Mouse (Mus musculus) stomach, embryonic 16.5 days (tissue): ENCODE data around the gene Cmpk1. TPM values are rescaled to one million over a fixed set of nuclear protein-coding genes. Genes with fewer than 3 reads are reported as not detected.

Experiments
- ATAC-seq: fragments of 200-750 bp; cut with Nextera tagmentation; 2 replicates; pipeline ENCODE4 v1.8.0; 2017; ENCODE audit warnings: moderate number of reproducible peaks, moderate TSS enrichment; ENCODE audit not compliant: insufficient read depth, low FRiP score
- H3K27ac ChIP-seq: fragments of 300-500 bp; sonication (generic); 2 replicates; pipeline ENCODE4 v1.5.1; 2014; ENCODE audit warnings: low read length
- H3K27me3 ChIP-seq: fragments of 300-500 bp; sonication (generic); 2 replicates; pipeline ENCODE4 v1.6.1; 2014; ENCODE audit warnings: low read length, control low read depth, mixed read lengths; ENCODE audit not compliant: control insufficient read depth, insufficient read depth
- H3K36me3 ChIP-seq: fragments of 300-500 bp; sonication (generic); 2 replicates; pipeline ENCODE4 v1.6.1; 2014; ENCODE audit warnings: low read length; ENCODE audit not compliant: control insufficient read depth, insufficient read depth
- H3K4me1 ChIP-seq: fragments of 300-500 bp; sonication (generic); 2 replicates; pipeline ENCODE4 v1.6.1; 2014; ENCODE audit warnings: low read length, control low read depth, mixed read lengths; ENCODE audit not compliant: control insufficient read depth, insufficient read depth
- H3K4me2 ChIP-seq: fragments of 300-500 bp; sonication (generic); 2 replicates; pipeline ENCODE4 v1.6.1; 2014; ENCODE audit warnings: low read depth, low read length, mixed read lengths
- H3K4me3 ChIP-seq: fragments of 300-500 bp; sonication (generic); replicated peaks from 2 replicates; pipeline ENCODE4 v1.5.1; 2014; ENCODE audit warnings: mild to moderate bottlenecking, low read length
- H3K9ac ChIP-seq: fragments of 300-500 bp; sonication (generic); 2 replicates; pipeline ENCODE4 v1.6.1; 2014; ENCODE audit warnings: low read length
- H3K9me3 ChIP-seq: fragments of 300-500 bp; sonication (generic); replicated peaks from 2 replicates; pipeline ENCODE4 v1.6.1; 2016; ENCODE audit warnings: low read length, control low read depth; ENCODE audit not compliant: control insufficient read depth
- WGBS: fragments of 180-500 bp; shearing (Covaris S2); extraction: QIAGEN DNeasy Blood & Tissue Kit; methylation state at CpG from one replicate; pipeline ENCODE4 v1.1.7; 2014; 5-methylcytosine and 5-hydroxymethylcytosine counted together
- polyA plus RNA-seq: library from polyadenylated mRNA; unstranded; fragments of >200 nt; fragmentation: Nextera tagmentation; extraction: Ambion mirVana; gene quantifications from 2 replicates; pipeline ENCODE4 v1.2.1, GENCODE M21; 2015

Cmpk1 gene
- polyA plus RNA-seq, 1 experiment from 2014 or later, result 123 TPM

DNA sequence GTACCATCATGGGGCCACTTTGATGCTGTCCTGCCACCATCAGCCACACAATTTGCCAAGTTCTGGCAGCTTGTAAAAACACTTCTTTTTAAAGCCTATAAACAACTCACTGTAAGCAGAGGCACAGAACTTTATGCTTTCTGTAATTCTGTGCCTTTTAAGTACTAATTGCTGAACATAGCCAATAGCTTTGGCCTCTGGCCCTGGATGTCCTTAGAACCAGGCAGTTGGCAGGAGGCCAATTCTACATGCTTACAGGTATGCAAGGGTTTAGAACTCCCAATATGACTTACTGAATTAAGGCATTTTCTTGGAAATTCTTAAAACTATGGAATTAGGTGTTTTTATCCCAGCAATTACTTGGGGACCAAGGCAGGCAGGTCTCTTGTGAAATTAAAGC is 29.6 kb downstream of the Cmpk1 start:
- no peak overlapping the region for H3K27ac ChIP-seq
- 0 out of 2 replicates have a peak, but pooled peaks cover 3% of the 10 kb centered on the region for H3K36me3 ChIP-seq
- no peak overlapping the region for H3K4me3 ChIP-seq
- no peak overlapping the region for H3K4me2 ChIP-seq
- no peak for ATAC-seq
- H3K9me3 ChIP-seq, result no peaks in the 10 kb centered on the region
- no peaks in the 10 kb centered on the region for H3K4me1 ChIP-seq
- no peak overlapping the region for H3K9ac ChIP-seq
- no peaks in the 10 kb centered on the region for H3K27me3 ChIP-seq

DNA sequence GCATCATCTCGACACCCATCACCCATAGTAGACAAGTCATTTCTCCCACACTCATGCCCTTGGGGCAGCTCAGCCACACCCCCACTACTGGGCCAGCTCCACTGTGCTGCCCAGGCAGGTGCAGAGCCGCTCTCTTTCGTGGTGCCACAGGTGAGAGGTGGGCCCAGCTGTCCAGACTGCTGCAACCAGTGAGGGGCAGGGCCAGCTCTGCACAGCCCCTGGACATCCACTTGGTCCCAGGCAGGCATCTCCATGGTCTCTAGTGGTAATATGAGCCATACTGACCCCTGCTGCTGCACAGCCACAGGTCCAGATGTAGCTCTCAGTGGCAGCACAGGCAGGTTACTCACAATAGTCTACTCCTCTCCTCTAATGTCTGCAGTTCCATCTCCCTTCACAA is 33.9 kb downstream of the Cmpk1 start:
- Histone ChIP-seq H3K4me1 (no peaks in the 10 kb centered on the region), H3K4me2 (no peak overlapping the region), H3K36me3 (no peaks in the 10 kb centered on the region), H3K4me3 (no peak overlapping the region), H3K9ac (no peak overlapping the region), H3K27ac (no peak overlapping the region), H3K9me3 (no peaks in the 10 kb centered on the region), H3K27me3 (no peaks in the 10 kb centered on the region)
- 86% methylated on average over 3 of the region's 3 CpGs for WGBS
- peak; percentile 25; the same call in 1 of the 2 replicates for ATAC-seq

DNA sequence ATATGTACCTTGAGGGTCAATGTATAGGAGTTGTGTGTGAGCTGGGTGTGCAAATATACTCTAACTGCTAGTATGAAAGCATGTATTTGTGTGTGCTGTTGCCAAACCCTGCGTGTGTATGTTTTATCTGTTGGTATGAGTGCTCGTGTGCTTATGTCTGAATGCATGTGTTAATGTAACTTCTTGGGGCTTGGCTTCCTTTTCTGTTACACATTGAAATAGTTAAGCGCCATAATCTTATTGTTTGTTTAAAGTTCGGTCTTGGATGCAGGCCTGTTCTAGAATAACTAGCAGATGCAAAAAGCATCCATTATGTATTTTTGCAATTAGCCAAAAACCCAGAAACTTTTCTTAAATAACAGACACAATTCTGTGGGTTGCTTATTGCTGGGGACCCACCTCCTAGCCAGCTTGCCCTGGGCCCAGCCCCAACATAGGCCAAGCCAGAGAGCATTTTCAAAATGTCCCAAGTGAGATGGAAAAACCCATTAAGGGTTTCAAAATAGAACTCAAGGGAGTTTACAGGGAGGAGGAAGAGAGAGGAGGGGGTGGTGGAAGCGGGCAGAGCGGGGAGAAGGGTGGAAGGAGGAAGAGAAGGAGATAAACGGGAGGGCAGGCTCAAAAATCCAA is 39.1 kb downstream of the Cmpk1 start:
- H3K4me1 ChIP-seq, result no peaks in the 10 kb centered on the region
- no peak overlapping the region for H3K9ac ChIP-seq
- H3K4me2 ChIP-seq, result no peak overlapping the region
- 53% methylated on average over 7 of the region's 7 CpGs for WGBS
- H3K27me3 ChIP-seq, result peaks cover 7% of the 10 kb centered on the region
- H3K9me3 ChIP-seq, result no peaks in the 10 kb centered on the region
- H3K36me3 ChIP-seq, result no peaks in the 10 kb centered on the region
- H3K27ac ChIP-seq, result no peak overlapping the region
- ATAC-seq, result no peak
- no peak overlapping the region for H3K4me3 ChIP-seq

DNA sequence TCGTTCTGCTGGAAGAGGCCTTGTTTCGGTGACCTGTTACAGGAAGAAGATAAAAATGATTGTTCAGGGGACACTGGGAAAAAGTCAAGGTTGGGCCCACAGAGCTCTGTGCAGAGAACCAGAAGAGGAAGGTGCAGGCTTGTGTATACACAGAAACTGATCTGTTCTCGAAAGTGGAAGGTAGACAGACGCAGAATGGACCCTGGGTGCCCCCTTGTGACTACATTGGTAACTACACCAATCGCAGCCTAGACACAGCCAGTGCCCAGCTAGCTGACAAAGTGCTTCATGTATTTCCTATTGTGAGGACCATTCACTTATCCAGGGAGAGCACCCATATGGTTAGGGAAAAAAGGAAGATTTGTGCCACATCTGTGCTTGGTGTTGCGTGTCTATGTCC is 39.6 kb downstream of the Cmpk1 start:
- Histone ChIP-seq H3K27me3 (peaks cover 7% of the 10 kb centered on the region), H3K4me2 (no peak overlapping the region), H3K4me3 (no peak overlapping the region), H3K4me1 (no peaks in the 10 kb centered on the region), H3K27ac (no peak overlapping the region), H3K36me3 (no peaks in the 10 kb centered on the region), H3K9me3 (no peaks in the 10 kb centered on the region), H3K9ac (no peak overlapping the region)
- WGBS, result 17% methylated on average over 6 of the region's 6 CpGs
- peak; percentile 70; the same call in 1 of the 2 replicates for ATAC-seq

DNA sequence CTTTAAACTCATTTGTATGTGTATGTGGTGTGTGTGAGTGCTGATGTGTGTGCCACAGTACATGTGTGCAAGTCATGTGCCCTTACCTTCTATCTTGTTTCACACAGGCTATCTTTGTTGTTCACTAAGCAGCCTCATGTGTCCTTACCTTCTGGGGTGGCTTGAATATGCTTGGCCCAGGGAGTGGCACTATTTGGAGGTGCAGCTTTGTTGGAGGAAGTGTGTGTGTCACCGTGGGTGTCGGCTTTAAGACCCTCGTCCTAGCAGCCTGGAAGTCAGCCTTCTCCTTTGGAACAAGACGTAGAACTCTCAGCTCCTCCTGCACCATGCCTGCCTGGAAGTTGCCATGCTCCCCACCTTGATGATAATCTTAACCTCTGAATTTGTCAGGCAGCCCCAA is 40.6 kb downstream of the Cmpk1 start:
- Histone ChIP-seq H3K4me1 (no peaks in the 10 kb centered on the region), H3K27me3 (peaks cover 7% of the 10 kb centered on the region), H3K4me2 (no peak overlapping the region), H3K36me3 (no peaks in the 10 kb centered on the region), H3K9me3 (no peaks in the 10 kb centered on the region), H3K27ac (no peak overlapping the region), H3K9ac (no peak overlapping the region), H3K4me3 (no peak overlapping the region)
- ATAC-seq, result no peak
- WGBS, result 79% methylated on average over 4 of the region's 4 CpGs

DNA sequence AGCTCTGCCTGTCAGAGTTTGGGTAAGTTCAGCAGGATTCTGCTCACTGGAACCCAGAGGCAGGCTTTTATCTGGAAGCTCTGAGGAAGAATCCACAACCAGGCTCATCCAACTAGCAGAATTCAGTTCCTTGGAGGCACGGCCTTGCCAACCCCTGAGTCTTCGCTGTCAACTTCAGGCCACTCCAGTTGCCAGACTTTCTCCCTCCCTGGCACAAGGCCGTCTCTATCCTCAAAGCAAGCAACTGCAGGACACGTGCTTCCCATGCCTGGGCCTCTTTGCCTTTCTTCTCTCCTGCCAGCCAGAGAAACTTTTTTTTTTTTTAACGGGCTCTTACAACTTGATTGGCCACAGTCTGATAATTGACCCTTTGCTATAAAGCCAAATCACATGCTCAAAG is 42.0 kb downstream of the Cmpk1 start:
- Histone ChIP-seq H3K9me3 (no peaks in the 10 kb centered on the region), H3K4me3 (no peak overlapping the region), H3K4me2 (no peak overlapping the region), H3K36me3 (no peaks in the 10 kb centered on the region), H3K27me3 (peaks cover 7% of the 10 kb centered on the region), H3K9ac (no peak overlapping the region), H3K4me1 (no peaks in the 10 kb centered on the region), H3K27ac (no peak overlapping the region)
- ATAC-seq, result no peak
- 52% methylated on average over 5 of the region's 5 CpGs for WGBS

DNA sequence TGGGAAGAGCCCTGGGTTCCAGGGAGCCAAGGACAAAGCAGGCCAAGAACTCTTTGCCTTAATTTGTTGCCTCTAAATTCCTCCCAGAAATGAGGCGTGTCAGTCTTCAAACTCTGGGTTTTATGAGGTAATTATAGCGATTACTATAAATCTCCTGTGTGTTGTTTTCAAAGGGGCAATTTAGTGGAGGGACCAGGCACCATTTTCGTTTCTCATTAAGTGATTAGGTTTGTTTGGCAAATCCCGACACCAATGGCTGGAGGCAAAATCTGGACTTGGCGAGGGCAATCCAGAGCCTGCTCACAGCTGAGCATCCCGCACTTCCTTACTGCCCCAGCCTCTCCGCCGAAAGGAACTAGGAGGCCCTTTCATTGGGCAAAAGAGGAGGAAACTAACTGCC is 44.5 kb downstream of the Cmpk1 start:
- WGBS, result 60% methylated on average over 8 of the region's 8 CpGs

DNA sequence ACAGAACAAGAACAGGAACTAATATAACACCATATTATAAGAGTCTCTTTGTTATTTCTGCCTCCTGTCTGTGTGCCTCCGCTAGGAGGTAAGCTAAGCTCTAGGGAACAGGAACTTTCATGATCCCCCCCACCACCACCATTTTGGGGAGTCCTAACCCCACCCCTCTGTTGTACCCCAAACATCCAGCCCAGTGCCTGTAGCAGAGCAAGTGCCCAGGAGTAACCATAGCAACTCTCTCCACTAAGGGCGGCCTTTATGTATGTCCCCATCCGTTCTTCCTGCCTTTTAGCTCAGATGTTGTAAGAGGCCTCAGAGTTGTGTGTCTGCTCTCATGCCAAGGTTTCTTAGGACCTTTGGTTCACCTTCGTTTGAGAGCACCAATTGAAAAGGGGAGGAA is 44.9 kb downstream of the Cmpk1 start:
- Histone ChIP-seq H3K9me3 (no peaks in the 10 kb centered on the region), H3K27ac (no peak overlapping the region), H3K36me3 (no peaks in the 10 kb centered on the region), H3K27me3 (peaks cover 11% of the 10 kb centered on the region), H3K9ac (no peak overlapping the region), H3K4me3 (no peak overlapping the region), H3K4me2 (no peak overlapping the region), H3K4me1 (no peaks in the 10 kb centered on the region)
- ATAC-seq, result no peak
- WGBS, result 52% methylated on average over 4 of the region's 4 CpGs

More for the DNA sequence above, 44.5 kb downstream of the Cmpk1 start:
- H3K36me3 ChIP-seq, result no peaks in the 10 kb centered on the region
- H3K27ac ChIP-seq, result no peak overlapping the region
- H3K9ac ChIP-seq, result no peak overlapping the region
- H3K9me3 ChIP-seq, result no peaks in the 10 kb centered on the region
- H3K4me1 ChIP-seq, result no peaks in the 10 kb centered on the region
- no peak overlapping the region for H3K4me3 ChIP-seq
- H3K4me2 ChIP-seq, result no peak overlapping the region
- ATAC-seq, result no peak
- H3K27me3 ChIP-seq, result peaks cover 11% of the 10 kb centered on the region

DNA sequence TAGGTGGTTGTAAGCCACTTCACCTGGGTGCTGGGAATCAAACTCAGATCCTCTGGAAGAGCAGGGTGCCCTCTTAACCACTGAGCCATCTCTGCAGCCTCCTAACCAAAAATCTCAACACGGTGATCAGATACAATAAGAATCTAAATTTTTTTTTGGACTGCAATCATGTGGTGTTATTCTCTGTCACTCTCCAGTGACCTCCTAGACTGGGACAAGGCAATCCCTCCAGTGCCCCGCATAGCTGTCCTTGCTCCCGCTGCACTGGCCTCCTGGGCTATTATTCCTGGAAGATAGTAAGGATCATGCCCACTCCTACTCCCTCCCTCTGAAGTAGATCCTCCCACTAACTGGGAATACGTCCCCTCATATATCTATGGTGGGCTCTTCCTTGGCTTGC is 45.7 kb downstream of the Cmpk1 start:
- no peaks in the 10 kb centered on the region for H3K36me3 ChIP-seq
- no peak overlapping the region for H3K4me2 ChIP-seq
- ATAC-seq, result no peak
- H3K27me3 ChIP-seq, result peaks cover 9% of the 10 kb centered on the region
- no peaks in the 10 kb centered on the region for H3K9me3 ChIP-seq
- 80% methylated on average over 4 of the region's 4 CpGs for WGBS
- no peak overlapping the region for H3K27ac ChIP-seq
- no peak overlapping the region for H3K4me3 ChIP-seq
- no peaks in the 10 kb centered on the region for H3K4me1 ChIP-seq
- no peak overlapping the region for H3K9ac ChIP-seq
